Mouse (Mus musculus) kidney, embryonic 14.5 days (tissue): ENCODE measurements around the gene Slc51a. TPM values are rescaled to one million over a fixed set of nuclear protein-coding genes. Genes with fewer than 3 reads are reported as not detected.

Source experiments
- ATAC-seq: fragments of 200-750 bp; cut with Nextera tagmentation; 2 replicates; pipeline ENCODE4 v1.8.0; 2017; ENCODE audit warnings: moderate number of reproducible peaks, mild to moderate bottlenecking, moderate TSS enrichment, moderate library complexity; ENCODE audit not compliant: low FRiP score, low TSS enrichment
- H3K27ac ChIP-seq: fragments of 300-500 bp; sonication (generic); 2 replicates; pipeline ENCODE4 v1.5.1; 2014; ENCODE audit warnings: low read depth, mild to moderate bottlenecking, low read length, moderate library complexity, mixed read lengths
- H3K27me3 ChIP-seq: fragments of 300-500 bp; sonication (generic); 2 replicates; pipeline ENCODE4 v1.6.1; 2014; ENCODE audit warnings: mild to moderate bottlenecking, low read length; ENCODE audit not compliant: control insufficient read depth, insufficient read depth
- H3K36me3 ChIP-seq: fragments of 300-500 bp; sonication (generic); 2 replicates; pipeline ENCODE4 v1.6.1; 2014; ENCODE audit warnings: low read length, mixed read lengths; ENCODE audit not compliant: control insufficient read depth, insufficient read depth
- H3K4me1 ChIP-seq: fragments of 300-500 bp; sonication (generic); 2 replicates; pipeline ENCODE4 v1.6.1; 2014; ENCODE audit warnings: low read length, mixed read lengths; ENCODE audit not compliant: control insufficient read depth, insufficient read depth
- H3K4me2 ChIP-seq: fragments of 300-500 bp; sonication (generic); replicated peaks from 2 replicates; pipeline ENCODE4 v1.6.1; 2014; ENCODE audit warnings: low read depth, mild to moderate bottlenecking, low read length
- H3K4me3 ChIP-seq: fragments of 300-500 bp; sonication (generic); 2 replicates; pipeline ENCODE4 v1.5.1; 2014; ENCODE audit warnings: mild to moderate bottlenecking, low read length
- H3K9ac ChIP-seq: fragments of 300-500 bp; sonication (generic); 2 replicates; pipeline ENCODE4 v1.6.1; 2014; ENCODE audit warnings: low read depth, mild to moderate bottlenecking, low read length, moderate library complexity
- H3K9me3 ChIP-seq: fragments of 300-500 bp; sonication (generic); 2 replicates; pipeline ENCODE4 v1.6.1; 2016; ENCODE audit warnings: low read length; ENCODE audit not compliant: control insufficient read depth
- WGBS: fragments of 180-500 bp; shearing (Covaris S2); extraction: QIAGEN DNeasy Blood & Tissue Kit; methylation state at CpG from one replicate; pipeline ENCODE4 v1.1.7; 2014; 5-methylcytosine and 5-hydroxymethylcytosine counted together
- polyA plus RNA-seq: library from polyadenylated mRNA; unstranded; fragments of >200 nt; fragmentation: Nextera tagmentation; extraction: Ambion mirVana; gene quantifications from 2 replicates; pipeline ENCODE4 v1.2.1, GENCODE M21; 2014

Gene Slc51a
- polyA plus RNA-seq, 1 experiment from 2014 or later = 0.49 TPM

- Histone ChIP-seq H3K9me3 (no peaks in the 10 kb centered on the region), H3K4me1 (no peaks in the 10 kb centered on the region; the same call in 1 of the 2 replicates), H3K36me3 (no peaks in the 10 kb centered on the region), H3K9ac (no peak overlapping the region), H3K4me3 (no peak overlapping the region), H3K27me3 (no peaks in the 10 kb centered on the region), H3K27ac (no peak overlapping the region), H3K4me2 (no peak overlapping the region)
- 53% methylated on average over 18 of the region's 18 CpGs for WGBS
- ATAC-seq = no peak
Measured at GRCm38 (mm10) chr16:32510399-32511337, 23.0 kb upstream of the Slc51a start.

GRCm38 (mm10) chr16:32509066-32509942, 21.6 kb upstream of the Slc51a start:
- no peaks in the 10 kb centered on the region for H3K4me1 ChIP-seq
- H3K27ac ChIP-seq = no peak overlapping the region
- H3K9ac ChIP-seq = no peak overlapping the region
- 69% methylated on average over 9 of the region's 9 CpGs for WGBS
- ATAC-seq = peak; percentile 66; the same call in 1 of the 2 replicates
- H3K9me3 ChIP-seq = no peaks in the 10 kb centered on the region
- H3K4me2 ChIP-seq = no peak overlapping the region
- no peaks in the 10 kb centered on the region for H3K27me3 ChIP-seq
- no peaks in the 10 kb centered on the region for H3K36me3 ChIP-seq
- no peak overlapping the region for H3K4me3 ChIP-seq

- Histone ChIP-seq H3K36me3 (no peaks in the 10 kb centered on the region), H3K4me3 (no peak overlapping the region), H3K27me3 (no peaks in the 10 kb centered on the region), H3K4me1 (no peaks in the 10 kb centered on the region), H3K9ac (no peak overlapping the region), H3K4me2 (no peak overlapping the region), H3K9me3 (no peaks in the 10 kb centered on the region), H3K27ac (no peak overlapping the region)
- 48% methylated on average over 3 of the region's 3 CpGs for WGBS
- no peak for ATAC-seq
Measured at GRCm38 (mm10) chr16:32508506-32509065, 20.9 kb upstream of the Slc51a start.

- no peak for ATAC-seq
- no peak overlapping the region for H3K27ac ChIP-seq
Measured at GRCm38 (mm10) chr16:32508035-32508434, 20.4 kb upstream of the Slc51a start.

GRCm38 (mm10) chr16:32507407-32507806, 19.7 kb upstream of the Slc51a start:
- Histone ChIP-seq H3K9me3 (no peaks in the 10 kb centered on the region), H3K4me3 (no peak overlapping the region), H3K4me2 (no peak overlapping the region), H3K27ac (no peak overlapping the region), H3K4me1 (no peaks in the 10 kb centered on the region), H3K27me3 (no peaks in the 10 kb centered on the region), H3K36me3 (no peaks in the 10 kb centered on the region), H3K9ac (no peak overlapping the region)
- WGBS = 25% methylated on average over 9 of the region's 9 CpGs
- no peak for ATAC-seq

More at GRCm38 (mm10) chr16:32508035-32508434, 20.4 kb upstream of the Slc51a start:
- H3K4me1 ChIP-seq = no peaks in the 10 kb centered on the region
- no peak overlapping the region for H3K4me3 ChIP-seq
- H3K9ac ChIP-seq = no peak overlapping the region
- WGBS = 89% methylated on average over 5 of the region's 5 CpGs
- H3K27me3 ChIP-seq = no peaks in the 10 kb centered on the region
- H3K36me3 ChIP-seq = no peaks in the 10 kb centered on the region
- no peak overlapping the region for H3K4me2 ChIP-seq
- H3K9me3 ChIP-seq = no peaks in the 10 kb centered on the region

GRCm38 (mm10) chr16:32506868-32507267, 19.2 kb upstream of the Slc51a start:
- Histone ChIP-seq H3K4me1 (no peaks in the 10 kb centered on the region), H3K36me3 (no peaks in the 10 kb centered on the region), H3K9me3 (no peaks in the 10 kb centered on the region), H3K27me3 (no peaks in the 10 kb centered on the region), H3K9ac (no peak overlapping the region), H3K27ac (no peak overlapping the region), H3K4me2 (no peak overlapping the region), H3K4me3 (no peak overlapping the region)
- WGBS = 76% methylated on average over 7 of the region's 7 CpGs
- no peak for ATAC-seq

- no peak overlapping the region for H3K4me3 ChIP-seq
- H3K27me3 ChIP-seq = no peaks in the 10 kb centered on the region
- no peak for ATAC-seq
- H3K9me3 ChIP-seq = no peaks in the 10 kb centered on the region
- 82% methylated on average over 8 of the region's 8 CpGs for WGBS
- no peak overlapping the region for H3K9ac ChIP-seq
- H3K4me1 ChIP-seq = no peaks in the 10 kb centered on the region
- no peak overlapping the region for H3K27ac ChIP-seq
- H3K36me3 ChIP-seq = no peaks in the 10 kb centered on the region
- no peak overlapping the region for H3K4me2 ChIP-seq
Measured at GRCm38 (mm10) chr16:32506298-32506697, 18.6 kb upstream of the Slc51a start.

GRCm38 (mm10) chr16:32503633-32504032, 16.0 kb upstream of the Slc51a start:
- Histone ChIP-seq H3K4me1 (no peaks in the 10 kb centered on the region), H3K27me3 (no peaks in the 10 kb centered on the region), H3K9me3 (no peaks in the 10 kb centered on the region), H3K4me2 (no peak overlapping the region), H3K4me3 (no peak overlapping the region), H3K36me3 (no peaks in the 10 kb centered on the region), H3K9ac (no peak overlapping the region), H3K27ac (no peak overlapping the region)
- 51% methylated on average over 6 of the region's 6 CpGs for WGBS
- peak; percentile 48; the same call in 1 of the 2 replicates for ATAC-seq
